Mouse (Mus musculus) midbrain, embryonic 10.5 days (tissue): ENCODE measurements around the gene Psmg1. TPM values are rescaled to one million over a fixed set of nuclear protein-coding genes. Genes with fewer than 3 reads are reported as not detected.
A peak's percentile ranks its signal among the peaks of the same experiment; 100 is the strongest.
"Not testable (repeated sequence)": the region's sequence is repeated elsewhere in the genome, so short reads cannot be mapped to it uniquely, and the experiment has no call there.

Experiments used
- DNase-seq: peaks from one replicate; pipeline ENCODE4 v3.0.0-alpha.2; 2017; ENCODE audit warnings: low spot score
- H3K27ac ChIP-seq: fragments of 300-500 bp; sonication (generic); replicated peaks from 2 replicates; pipeline ENCODE4 v1.5.1; 2016; ENCODE audit warnings: mild to moderate bottlenecking
- H3K27me3 ChIP-seq: fragments of 300-500 bp; sonication (generic); 2 replicates; pipeline ENCODE4 v1.6.1; 2016; ENCODE audit warnings: low read depth, mild to moderate bottlenecking; ENCODE audit not compliant: poor library complexity, severe bottlenecking
- H3K36me3 ChIP-seq: fragments of 300-500 bp; sonication (generic); 2 replicates; pipeline ENCODE4 v1.6.1; 2016; ENCODE audit warnings: mild to moderate bottlenecking, moderate library complexity
- H3K4me1 ChIP-seq: fragments of 300-500 bp; sonication (generic); 2 replicates; pipeline ENCODE4 v1.6.1; 2016
- H3K4me3 ChIP-seq: fragments of 300-500 bp; sonication (generic); 2 replicates; pipeline ENCODE4 v1.5.1; 2016; ENCODE audit warnings: mild to moderate bottlenecking, moderate library complexity
- H3K9me3 ChIP-seq: fragments of 300-500 bp; sonication (generic); replicated peaks from 2 replicates; pipeline ENCODE4 v1.6.1; 2016; ENCODE audit warnings: mild to moderate bottlenecking
- WGBS: fragments of 180-500 bp; shearing (Covaris S2); methylation state at CpG from one replicate; pipeline ENCODE4 v1.1.7; 2016; 5-methylcytosine and 5-hydroxymethylcytosine counted together
- polyA plus RNA-seq: library from polyadenylated mRNA; unstranded; fragments of >200 nt; fragmentation: Nextera tagmentation; extraction: Ambion mirVana; gene quantifications from 2 replicates; pipeline ENCODE4 v1.2.1, GENCODE M21; 2016

Psmg1 gene
- polyA plus RNA-seq, 1 experiment from 2014 or later = 113 TPM

DNA sequence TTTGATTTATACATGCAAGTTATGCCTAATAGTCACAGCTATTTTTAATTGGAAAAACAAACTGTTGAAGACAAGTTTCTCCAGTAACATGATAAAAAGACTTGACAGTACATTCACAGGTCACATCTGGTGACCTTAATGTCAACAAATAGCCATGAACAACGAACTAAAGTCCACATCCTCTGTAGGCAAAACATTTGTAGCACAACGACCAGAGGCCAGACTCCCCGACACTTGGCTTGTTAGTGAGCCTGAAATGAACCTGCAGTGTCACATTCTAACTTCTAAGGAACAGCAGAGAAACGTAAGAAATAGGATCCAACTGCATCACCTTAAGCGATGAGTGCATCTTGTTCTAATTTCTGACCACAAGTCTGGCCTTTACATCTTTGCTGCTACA, 1.8 kb upstream of the Psmg1 start:
- no peaks in the 10 kb centered on the region for H3K9me3 ChIP-seq
- no peak for DNase-seq
- peaks cover 41% of the 10 kb centered on the region for H3K36me3 ChIP-seq
- no peak overlapping the region for H3K4me3 ChIP-seq
- H3K27me3 ChIP-seq = no peaks in the 10 kb centered on the region
- WGBS = 74% methylated on average over 5 of the region's 5 CpGs
- no peak overlapping the region for H3K27ac ChIP-seq
- peaks cover 20% of the 10 kb centered on the region for H3K4me1 ChIP-seq

DNA sequence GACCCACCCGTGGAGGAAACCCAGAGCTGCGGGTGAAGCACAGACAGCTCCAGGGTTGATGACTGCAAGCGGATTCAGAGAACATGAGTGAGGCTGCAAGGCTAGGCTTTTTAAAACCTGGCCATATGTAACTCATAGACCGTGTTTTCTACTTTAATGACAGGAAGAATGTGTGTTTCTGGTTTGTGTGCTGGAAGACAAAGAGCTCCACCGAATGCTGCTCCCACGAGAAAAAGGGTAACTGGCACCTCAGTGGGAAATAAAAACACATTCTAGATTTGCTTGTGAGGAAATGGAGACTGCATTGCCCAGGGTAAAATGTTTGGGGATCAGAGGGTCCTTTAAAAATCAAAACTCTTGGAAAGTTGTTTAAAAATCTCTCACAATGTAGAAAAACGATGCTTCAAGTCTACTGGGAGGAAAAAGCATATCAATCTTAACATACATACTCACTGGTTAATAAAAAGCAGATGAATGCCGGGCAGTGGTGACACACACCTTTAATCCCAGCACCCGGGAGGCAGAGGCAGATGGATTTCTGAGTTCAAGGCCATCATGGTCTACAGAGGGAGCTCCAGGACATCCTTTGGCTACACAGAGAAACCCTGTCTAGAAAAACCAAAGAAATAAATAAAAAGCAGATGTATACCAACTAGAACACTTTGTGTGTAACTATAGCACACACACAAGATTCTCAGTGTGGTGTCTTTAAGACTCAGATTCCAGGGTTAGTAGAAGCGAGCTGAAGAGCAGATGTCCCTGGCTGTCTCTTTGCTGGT, 551 bp upstream of the Psmg1 start:
- WGBS = 12% methylated on average over 10 of the region's 10 CpGs
- DNase-seq = no peak
- H3K36me3 ChIP-seq = peaks cover 43% of the 10 kb centered on the region

GRCm38 (mm10) chr16:95984911-95985310, 5.8 kb downstream of the Psmg1 start:
- no peaks in the 10 kb centered on the region for H3K27me3 ChIP-seq
- WGBS = 91% methylated on average over 5 of the region's 5 CpGs
- H3K27ac ChIP-seq = no peak overlapping the region
- H3K4me3 ChIP-seq = no peak overlapping the region
- peaks cover 76% of the 10 kb centered on the region for H3K36me3 ChIP-seq
- H3K9me3 ChIP-seq = no peaks in the 10 kb centered on the region
- H3K4me1 ChIP-seq = peaks cover 7% of the 10 kb centered on the region
- no peak for DNase-seq

More for the DNA sequence above, 551 bp upstream of the Psmg1 start:
- Histone ChIP-seq H3K27me3 (no peaks in the 10 kb centered on the region), H3K4me1 (peaks cover 20% of the 10 kb centered on the region), H3K4me3 (peak overlapping the region; percentile 85), H3K27ac (peak overlapping the region; percentile 91), H3K9me3 (no peaks in the 10 kb centered on the region)

- Histone ChIP-seq H3K27ac (no peak overlapping the region), H3K27me3 (no peaks in the 10 kb centered on the region), H3K36me3 (peaks cover 85% of the 10 kb centered on the region), H3K4me3 (no peak overlapping the region), H3K4me1 (no peaks in the 10 kb centered on the region), H3K9me3 (no peaks in the 10 kb centered on the region)
- DNase-seq = no peak
- 86% methylated on average over 7 of the region's 7 CpGs for WGBS
These were observed 7.2 kb downstream of the Psmg1 start for GRCm38 (mm10) chr16:95983601-95984000.

GRCm38 (mm10) chr16:95970841-95971240, 19.9 kb downstream of the Psmg1 start:
- H3K36me3 ChIP-seq = no peaks in the 10 kb centered on the region
- no peaks in the 10 kb centered on the region for H3K27me3 ChIP-seq
- 74% methylated on average over 2 of the region's 2 CpGs for WGBS
- H3K27ac ChIP-seq = no peak overlapping the region
- DNase-seq = no peak
- no peaks in the 10 kb centered on the region for H3K4me1 ChIP-seq
- H3K9me3 ChIP-seq = no peaks in the 10 kb centered on the region
- no peak overlapping the region for H3K4me3 ChIP-seq

DNA sequence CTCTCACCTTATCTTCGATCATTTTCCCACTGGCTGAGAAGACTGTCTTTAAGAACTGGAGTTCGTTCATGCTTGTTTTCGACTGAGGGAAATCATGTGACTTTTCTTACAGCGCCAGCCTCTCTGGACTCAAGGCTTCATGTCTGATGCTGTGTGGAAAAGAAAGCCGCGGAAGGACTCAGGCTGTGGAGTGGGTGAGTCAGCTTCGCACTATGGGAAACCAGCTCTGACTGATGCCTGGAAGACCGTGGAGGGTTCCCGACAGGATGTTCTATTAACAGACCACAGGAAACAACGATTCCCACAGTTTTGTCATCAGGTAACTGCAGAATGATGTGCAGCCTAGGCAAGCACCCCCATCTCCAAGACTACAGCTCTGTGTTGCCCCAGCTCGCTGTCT, 23.3 kb downstream of the Psmg1 start:
- Histone ChIP-seq H3K36me3 (no peaks in the 10 kb centered on the region), H3K4me3 (no peak overlapping the region), H3K9me3 (no peaks in the 10 kb centered on the region), H3K27ac (no peak overlapping the region), H3K4me1 (no peaks in the 10 kb centered on the region), H3K27me3 (no peaks in the 10 kb centered on the region)
- no peak for DNase-seq
- 91% methylated on average over 11 of the region's 11 CpGs for WGBS

DNA sequence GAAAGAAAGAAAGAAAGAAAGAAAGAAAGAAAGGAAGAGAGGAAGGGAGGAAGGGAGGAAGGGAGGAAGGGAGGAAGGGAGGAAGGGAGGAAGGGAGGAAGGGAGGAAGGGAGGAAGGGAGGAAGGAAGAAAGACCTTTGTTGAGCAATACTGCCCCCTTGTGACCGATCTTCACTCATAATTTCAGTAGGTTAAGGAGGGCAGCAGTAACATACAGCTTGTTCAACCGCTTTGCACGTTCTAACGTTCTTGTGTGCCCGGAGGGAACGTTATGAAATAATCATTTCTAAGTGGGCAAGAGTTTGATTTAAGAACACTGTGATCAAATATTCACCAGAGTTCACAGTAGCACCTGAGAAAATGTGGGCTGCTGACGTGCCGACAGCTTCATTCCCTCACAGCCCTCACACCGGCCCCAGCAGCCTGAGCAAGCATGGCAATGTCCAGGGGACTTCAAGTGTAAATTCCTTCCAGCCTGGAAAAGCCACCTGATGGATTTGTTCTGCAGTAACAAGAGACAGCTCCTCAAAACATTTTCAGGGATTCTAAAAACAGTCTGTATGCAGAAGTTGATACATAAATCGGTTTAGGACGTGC, 26.2 kb downstream of the Psmg1 start:
- Histone ChIP-seq H3K4me3 (no peak overlapping the region), H3K27me3 (no peaks in the 10 kb centered on the region), H3K36me3 (no peaks in the 10 kb centered on the region), H3K4me1 (no peaks in the 10 kb centered on the region), H3K9me3 (no peaks in the 10 kb centered on the region), H3K27ac (no peak overlapping the region)
- no peak for DNase-seq
- 59% methylated on average over 11 of the region's 11 CpGs for WGBS

- not testable (repeated sequence) for DNase-seq, H3K4me3 ChIP-seq
- WGBS = 71% methylated on average over 1 of the region's 1 CpGs
These were observed 29.3 kb downstream of the Psmg1 start for GRCm38 (mm10) chr16:95961484-95961883.

GRCm38 (mm10) chr16:95960689-95961088, 30.1 kb downstream of the Psmg1 start:
- H3K27me3 ChIP-seq, H3K4me1 ChIP-seq, H3K4me3 ChIP-seq, H3K27ac ChIP-seq, DNase-seq, H3K36me3 ChIP-seq, H3K9me3 ChIP-seq: not testable (repeated sequence)
- 99% methylated on average over 2 of the region's 2 CpGs for WGBS

More at GRCm38 (mm10) chr16:95961484-95961883, 29.3 kb downstream of the Psmg1 start:
- H3K9me3 ChIP-seq, H3K27me3 ChIP-seq, H3K27ac ChIP-seq, H3K36me3 ChIP-seq, H3K4me1 ChIP-seq: not testable (repeated sequence)

- Histone ChIP-seq H3K27ac (no peak overlapping the region), H3K27me3 (no peaks in the 10 kb centered on the region), H3K4me1 (no peaks in the 10 kb centered on the region), H3K4me3 (no peak overlapping the region), H3K36me3 (no peaks in the 10 kb centered on the region), H3K9me3 (no peaks in the 10 kb centered on the region)
- no peak for DNase-seq
- WGBS = 91% methylated on average over 8 of the region's 8 CpGs
These were observed 32.7 kb downstream of the Psmg1 start for GRCm38 (mm10) chr16:95958080-95958479.

- Histone ChIP-seq H3K27me3 (no peaks in the 10 kb centered on the region), H3K36me3 (no peaks in the 10 kb centered on the region), H3K4me3 (no peak overlapping the region), H3K9me3 (no peaks in the 10 kb centered on the region), H3K4me1 (no peaks in the 10 kb centered on the region), H3K27ac (no peak overlapping the region)
- 64% methylated on average over 5 of the region's 5 CpGs for WGBS
- DNase-seq = no peak
These were observed 34.1 kb downstream of the Psmg1 start for GRCm38 (mm10) chr16:95956618-95957017.

- Histone ChIP-seq H3K4me3 (no peak overlapping the region), H3K9me3 (no peaks in the 10 kb centered on the region), H3K36me3 (no peaks in the 10 kb centered on the region), H3K27ac (no peak overlapping the region), H3K27me3 (no peaks in the 10 kb centered on the region), H3K4me1 (no peaks in the 10 kb centered on the region)
- 88% methylated on average over 5 of the region's 5 CpGs for WGBS
- no peak for DNase-seq
These were observed 34.9 kb downstream of the Psmg1 start for GRCm38 (mm10) chr16:95955716-95956346.

DNA sequence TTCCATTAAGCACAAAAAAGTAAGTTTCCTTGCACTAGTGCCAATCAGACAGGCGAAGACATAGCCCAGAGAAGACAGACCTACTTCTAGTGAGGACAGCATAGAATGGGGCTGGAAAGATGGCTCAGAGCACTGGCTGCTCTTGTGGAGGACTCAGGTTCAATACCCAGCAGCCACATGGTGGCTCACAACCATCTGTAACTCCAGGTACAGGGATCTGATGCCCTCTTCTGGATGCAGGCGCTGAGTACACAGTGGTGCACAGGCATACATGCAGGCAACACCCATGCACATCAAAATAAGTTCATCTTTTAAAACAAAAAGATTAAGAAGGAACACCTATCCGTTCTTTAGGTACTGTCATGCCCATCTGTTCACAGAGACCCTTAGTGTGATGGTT, 36.4 kb downstream of the Psmg1 start:
- Histone ChIP-seq H3K27ac (no peak overlapping the region), H3K4me3 (no peak overlapping the region), H3K9me3 (no peaks in the 10 kb centered on the region), H3K4me1 (no peaks in the 10 kb centered on the region), H3K27me3 (no peaks in the 10 kb centered on the region), H3K36me3 (no peaks in the 10 kb centered on the region)
- WGBS = 85% methylated on average over 3 of the region's 3 CpGs
- no peak for DNase-seq
